Mouse (Mus musculus) right cerebral cortex, postnatal 10 days (tissue): ENCODE data around the gene Gm21760.
"Not testable (repeated sequence)": the region's sequence is repeated elsewhere in the genome, so short reads cannot be mapped to it uniquely, and the experiment has no call there.

ENCODE experiments used
- DNase-seq, 2 experiments: peaks; one replicate each; pipeline ENCODE4 v3.0.0; 2021; ENCODE audit warnings: low spot score in 2 of 2

Gm21760 gene

GRCm38 (mm10) chrY:80133479-80133878, at the start of gene Gm21760:
Gene Gm21760, plus strand, starts transcription at chrY:80133779.
- DNase-seq, result not testable (repeated sequence)
